Mouse (Mus musculus) gonadal fat pad, adult 2 months (tissue): ENCODE results near the gene Wtip. TPM values are rescaled to one million over a fixed set of nuclear protein-coding genes. Genes with fewer than 3 reads are reported as not detected.
"Not testable (repeated sequence)": the region's sequence is repeated elsewhere in the genome, so short reads cannot be mapped to it uniquely, and the experiment has no call there.

Experiments
- DNase-seq: peaks from one replicate; pipeline ENCODE4 v3.0.0-alpha.2; 2012; ENCODE audit warnings: low read depth
- polyA plus RNA-seq: library from polyadenylated mRNA; depleted of rRNA; stranded (reverse); fragments of >200 nt; gene quantifications from 2 replicates; pipeline ENCODE4 v1.2.3, GENCODE M21; 2012; rRNA removed

The Wtip gene
- polyA plus RNA-seq, 1 experiment = 22.8 TPM

DNA sequence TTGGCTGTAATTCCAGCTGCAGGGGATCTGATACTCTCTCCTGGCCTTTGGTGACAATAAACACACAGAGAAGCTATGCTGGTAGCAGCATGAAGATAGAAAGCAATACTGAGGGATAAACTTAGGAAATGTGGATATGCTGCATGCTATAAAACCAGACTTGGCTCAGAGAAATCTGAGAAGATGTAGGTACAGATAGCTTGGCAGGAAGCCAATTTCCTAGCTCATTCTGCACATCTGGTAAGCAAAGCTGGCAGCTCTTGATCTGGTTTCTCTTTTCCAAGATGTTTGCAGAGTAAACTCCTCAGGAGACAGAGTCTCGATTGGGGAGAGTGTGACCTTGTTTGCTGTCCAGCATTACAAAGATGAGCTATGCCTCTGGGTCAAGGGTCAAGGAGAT lies 12.4 kb downstream of the Wtip start:
- DNase-seq = not testable (repeated sequence)

DNA sequence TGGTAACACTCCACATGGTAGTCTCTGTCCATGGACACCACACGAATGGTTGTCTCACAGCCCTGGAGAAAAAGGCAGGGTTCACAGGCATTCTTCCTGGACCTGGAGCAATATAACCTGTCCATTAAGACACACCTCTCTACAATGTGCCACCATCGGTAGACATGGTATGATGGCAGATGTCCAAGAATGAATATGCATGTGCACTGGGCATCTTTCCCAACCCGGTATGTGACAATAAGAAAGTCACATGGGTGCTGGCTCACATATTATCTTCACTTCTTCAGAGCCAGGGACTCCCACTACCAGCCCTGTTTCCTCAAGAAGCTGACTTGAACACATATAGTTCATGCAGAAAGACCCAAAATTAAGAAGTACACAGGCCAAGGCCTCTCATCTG lies 16.5 kb downstream of the Wtip start:
- no peak for DNase-seq

GRCm38 (mm10) chr7:34109190-34109589 lies 23.9 kb downstream of the Wtip start:
- no peak for DNase-seq

- DNase-seq = no peak
These were observed 31.8 kb downstream of the Wtip start for GRCm38 (mm10) chr7:34101276-34101675.

DNA sequence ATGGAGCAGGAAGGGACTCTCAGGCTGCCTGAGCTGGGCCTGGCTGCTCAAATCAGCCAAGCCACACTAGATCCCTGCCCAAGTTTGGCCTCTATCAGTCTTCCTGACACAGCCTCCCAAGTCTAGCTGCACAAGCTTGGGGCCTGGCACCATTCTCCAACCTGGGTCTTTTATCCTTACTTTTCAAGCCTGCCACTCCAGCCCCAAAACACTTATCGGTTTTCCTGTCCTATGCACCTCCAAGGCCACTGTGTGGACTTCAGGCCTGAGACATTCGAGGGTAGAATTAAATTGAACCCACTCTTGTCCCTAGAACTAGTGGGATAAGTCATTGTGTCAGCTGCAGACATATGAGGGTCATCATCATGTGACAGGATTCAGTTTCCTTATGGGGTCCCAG lies 33.1 kb downstream of the Wtip start:
- DNase-seq = no peak

DNA sequence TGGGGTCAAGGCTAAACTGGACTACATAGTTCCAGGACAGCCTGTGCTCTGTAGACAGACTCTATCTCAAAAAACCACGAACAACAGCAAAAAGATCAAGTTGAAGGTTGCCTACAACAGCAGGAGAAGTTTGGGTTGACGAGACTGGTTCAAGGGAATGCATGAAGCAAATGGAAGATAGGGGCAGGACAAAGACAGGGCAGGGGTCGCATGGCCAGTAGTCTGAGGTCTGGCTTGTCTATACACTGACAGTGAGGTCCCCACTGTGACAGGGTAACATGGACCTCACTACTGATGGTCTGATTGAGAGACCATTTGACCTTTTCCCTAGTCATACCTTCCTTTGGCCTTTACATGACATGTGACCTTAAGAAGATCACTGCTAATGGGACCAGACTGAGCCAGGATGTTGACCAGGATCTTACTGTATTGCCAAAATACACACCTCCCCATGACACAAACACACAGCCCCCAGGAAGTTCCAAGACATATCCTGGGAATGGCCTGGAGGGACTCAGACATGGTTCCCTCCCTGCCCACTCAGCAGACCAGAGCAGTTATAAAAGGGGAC lies 38.1 kb downstream of the Wtip start, which contains the start of gene Scgb1b30:
Gene Scgb1b30 (plus strand): TSS at position 521 of the 571 bp plus-strand sequence.
- no peak for DNase-seq

GRCm38 (mm10) chr7:34068132-34068531 lies 64.9 kb downstream of the Wtip start:
- not testable (repeated sequence) for DNase-seq

Other genes with a start within 250 kb of the Wtip start
- gene Scgb2b26, start 188.2 kb downstream of the Wtip start, polyA plus RNA-seq = not detected in 2 replicates
- not detected in 2 replicates for gene Scgb2b27, start 119.3 kb downstream of the Wtip start, polyA plus RNA-seq
- not detected in 2 replicates for gene Scgb1b27, start 111.8 kb downstream of the Wtip start, polyA plus RNA-seq
- gene Scgb1b30, start 37.8 kb downstream of the Wtip start, polyA plus RNA-seq = not detected in 2 replicates
- gene Uba2, start 36.3 kb upstream of the Wtip start, polyA plus RNA-seq = 57.4 and 57.5 TPM in 2 replicates
- gene Pdcd2l, start 63.4 kb upstream of the Wtip start, polyA plus RNA-seq = 23.9 and 29.4 TPM in 2 replicates
- 269 and 270 TPM in 2 replicates for gene Gpi1, start 97.1 kb upstream of the Wtip start, polyA plus RNA-seq
- gene Gm6096, start 117.8 kb upstream of the Wtip start, polyA plus RNA-seq = not detected in 2 replicates
- 33.8 and 35.0 TPM in 2 replicates for gene 4931406P16Rik, start 180.3 kb upstream of the Wtip start, polyA plus RNA-seq